Mouse (Mus musculus) frontal cortex, postnatal 10 days (tissue): ENCODE results near the gene Pipox.

Experiments
- DNase-seq, 2 experiments: peaks; one replicate each; pipeline ENCODE4 v3.0.0; 2022; ENCODE audit warnings: low spot score in 2 of 2, mixed read lengths in 1 of 2

Gene Pipox

DNA sequence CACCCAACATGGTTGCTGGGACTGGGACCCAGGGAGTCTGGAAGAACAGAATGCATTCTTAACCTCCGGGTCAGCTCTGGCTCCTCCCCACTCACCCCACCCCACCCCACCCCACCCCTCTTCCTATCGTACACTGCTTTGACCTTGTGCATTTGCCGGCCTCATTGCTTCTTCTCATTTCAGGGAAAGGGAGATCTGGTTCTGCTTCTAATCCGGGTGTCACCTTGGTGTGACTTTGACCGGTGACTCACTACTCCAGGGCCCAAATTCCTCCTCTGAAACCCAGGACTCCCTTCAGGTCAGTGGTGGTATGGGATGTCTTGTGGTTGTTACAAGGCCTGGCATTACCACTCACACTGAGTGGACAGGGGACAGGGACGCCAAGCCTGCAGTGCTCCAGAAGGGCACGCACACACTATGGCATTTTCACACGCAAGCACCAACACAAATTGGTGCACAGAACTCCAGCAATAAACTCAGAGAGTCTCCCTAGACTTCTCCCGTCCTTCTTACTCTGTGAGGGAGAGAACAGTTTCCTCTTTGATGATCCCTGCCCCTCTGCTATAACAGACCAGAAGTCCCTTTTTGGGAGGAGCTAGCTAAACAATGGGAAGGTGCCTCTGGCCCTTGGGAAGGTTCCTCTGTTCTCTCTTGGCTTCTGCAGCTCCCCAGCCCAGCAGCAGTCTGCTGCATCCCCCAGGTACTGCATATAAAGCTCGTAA, 9.2 kb downstream of the Pipox start:
- no peak for DNase-seq

DNA sequence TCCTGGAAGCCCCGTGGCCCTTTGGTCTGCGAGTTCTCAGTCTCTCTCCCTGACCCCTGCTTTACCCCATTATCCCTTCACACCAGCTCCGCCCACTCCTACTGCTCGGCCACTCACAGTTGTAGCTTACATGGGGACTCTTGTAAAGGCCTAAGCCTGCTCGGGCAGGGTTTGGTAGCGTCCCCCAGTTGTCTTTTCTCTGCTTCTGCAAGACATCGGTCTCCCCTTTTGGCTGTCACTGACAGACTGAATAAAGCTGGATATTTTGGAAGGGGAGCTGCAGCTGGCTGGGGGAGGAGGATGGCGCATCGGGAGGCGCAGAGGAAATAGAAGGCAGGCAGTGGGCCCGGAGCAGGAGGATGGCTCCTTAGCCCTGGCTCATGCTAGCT, 17.1 kb downstream of the Pipox start:
- no peak for DNase-seq

DNA sequence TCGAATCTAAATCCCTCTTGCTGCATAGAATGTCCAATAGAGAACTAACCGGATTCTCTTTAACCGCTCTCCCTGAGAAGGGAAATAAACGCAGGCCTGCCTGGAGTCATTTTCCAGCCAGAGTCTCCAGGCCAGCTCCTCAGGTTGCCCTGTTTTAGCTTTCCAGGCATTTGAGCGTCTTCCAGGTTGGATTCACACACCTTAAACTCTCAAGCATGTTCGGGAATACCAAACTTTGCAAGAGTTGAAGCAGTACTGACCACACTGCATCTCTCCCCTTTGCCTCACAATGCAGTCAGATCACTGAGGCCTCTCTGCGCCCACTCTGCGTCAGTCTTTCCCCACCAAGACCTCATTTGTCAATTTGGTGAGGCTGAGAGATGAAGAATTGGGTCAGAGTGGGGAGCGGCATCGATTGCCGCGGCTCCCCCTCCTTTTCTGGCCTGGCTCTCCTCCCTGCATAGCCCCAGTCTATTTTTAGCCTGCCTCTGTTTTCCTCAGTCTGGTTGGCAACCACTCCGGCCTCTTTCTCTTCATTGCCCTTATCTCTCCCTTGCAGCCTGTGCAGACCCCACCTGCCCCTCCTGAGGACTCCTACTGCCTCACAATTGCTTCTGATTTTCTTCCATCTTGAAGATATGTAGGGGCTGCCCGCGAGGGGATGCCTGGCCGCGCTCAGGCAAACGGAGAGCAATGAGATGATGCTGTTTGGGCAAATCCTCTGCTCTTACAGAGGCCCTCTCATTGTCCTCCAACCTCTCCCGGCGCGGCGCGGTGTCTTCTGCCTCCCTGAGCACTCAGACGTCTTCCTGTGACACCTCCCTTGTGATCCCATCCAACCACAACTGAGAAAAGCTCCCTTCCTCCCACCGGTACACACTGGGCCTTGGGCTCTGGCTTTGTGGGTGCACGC, 17.8 kb downstream of the Pipox start:
- no peak for DNase-seq

- DNase-seq = no peak
Measured at GRCm38 (mm10) chr11:77875269-77875668, 18.6 kb downstream of the Pipox start.

DNA sequence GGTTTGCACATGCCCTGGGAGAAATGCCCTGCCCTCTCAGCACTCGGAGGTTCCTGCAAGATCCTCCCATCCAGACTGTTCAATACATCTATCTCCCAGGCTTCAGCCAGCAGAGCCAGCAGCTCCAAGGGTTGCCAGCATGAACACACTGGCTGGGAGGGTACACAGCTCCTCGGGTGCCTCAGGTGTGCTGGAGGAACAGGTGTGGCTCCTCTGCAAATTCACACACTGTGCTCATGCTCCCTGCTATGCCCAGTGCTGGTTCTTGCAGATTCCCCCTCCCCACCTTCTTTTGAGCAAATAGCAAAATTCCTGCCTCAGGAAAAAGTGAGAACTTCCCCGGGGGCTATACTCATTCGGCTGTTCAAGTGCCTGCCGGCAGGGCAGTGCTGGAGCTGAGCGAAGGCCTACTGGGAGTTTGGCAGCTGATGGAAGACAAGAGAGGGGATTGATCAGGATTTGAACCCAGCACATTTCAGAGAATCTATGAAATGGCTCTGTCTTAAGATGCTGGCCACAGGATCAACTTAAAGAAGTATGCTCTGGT, 19.1 kb downstream of the Pipox start:
- no peak for DNase-seq

GRCm38 (mm10) chr11:77873116-77873515, 20.8 kb downstream of the Pipox start:
- DNase-seq = no peak

DNA sequence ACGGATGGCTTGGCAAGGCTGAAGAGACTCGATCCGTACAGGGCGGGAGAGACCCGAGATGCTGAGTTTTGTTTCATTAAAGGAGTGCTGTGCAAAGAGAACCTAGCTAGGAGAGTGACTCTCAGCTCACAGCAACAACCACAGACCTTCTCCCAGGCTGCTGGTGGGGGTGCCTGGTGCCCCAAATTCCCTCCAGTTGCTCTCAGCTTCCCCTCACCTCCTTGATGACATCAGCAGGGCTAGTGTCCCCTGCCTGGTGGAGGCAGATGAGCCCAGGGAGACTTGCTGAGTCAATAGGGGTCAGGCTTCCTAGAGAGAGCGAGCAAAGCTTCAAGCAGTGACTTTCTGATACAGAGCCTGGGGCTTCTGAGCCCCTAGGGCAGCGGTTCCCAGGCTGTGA, 21.2 kb downstream of the Pipox start:
- no peak for DNase-seq

- DNase-seq = no peak
Measured at GRCm38 (mm10) chr11:77872236-77872635, 21.7 kb downstream of the Pipox start.

- peak; percentile 64 to 77 for DNase-seq
Measured at GRCm38 (mm10) chr11:77871436-77871835, 22.5 kb downstream of the Pipox start.

DNA sequence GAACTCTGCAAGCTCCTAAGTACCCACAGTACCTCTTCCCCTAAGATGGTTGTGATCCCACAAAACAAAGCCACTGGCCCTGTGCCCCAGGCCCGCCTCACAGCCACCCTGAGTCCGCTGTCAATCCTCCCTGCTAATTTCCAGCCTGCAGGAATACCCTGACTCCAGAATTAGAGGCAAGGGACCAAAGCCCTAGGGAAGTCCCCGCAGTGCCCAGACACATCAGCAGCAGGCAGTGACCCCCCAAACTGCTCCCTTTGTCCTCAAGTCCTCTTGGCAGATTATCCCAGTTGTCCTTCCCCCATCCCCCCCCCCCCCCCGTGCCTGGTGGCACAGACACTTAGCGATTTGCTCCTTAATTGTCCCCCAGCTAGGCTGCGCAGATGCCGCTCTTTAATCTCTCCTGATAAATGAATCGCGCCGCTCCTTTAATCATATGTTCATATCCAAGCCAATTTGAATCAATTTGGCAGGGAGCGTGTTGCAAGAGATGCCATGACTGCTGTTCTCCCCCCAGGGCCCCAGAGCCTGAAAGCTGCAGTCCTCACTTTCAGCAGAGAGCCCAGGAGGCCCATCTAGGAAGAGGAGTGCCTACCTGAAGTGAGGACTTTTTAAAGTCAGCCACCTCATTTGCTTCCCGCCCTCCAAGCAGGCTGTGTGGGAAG, 26.3 kb downstream of the Pipox start:
- no peak for DNase-seq

DNA sequence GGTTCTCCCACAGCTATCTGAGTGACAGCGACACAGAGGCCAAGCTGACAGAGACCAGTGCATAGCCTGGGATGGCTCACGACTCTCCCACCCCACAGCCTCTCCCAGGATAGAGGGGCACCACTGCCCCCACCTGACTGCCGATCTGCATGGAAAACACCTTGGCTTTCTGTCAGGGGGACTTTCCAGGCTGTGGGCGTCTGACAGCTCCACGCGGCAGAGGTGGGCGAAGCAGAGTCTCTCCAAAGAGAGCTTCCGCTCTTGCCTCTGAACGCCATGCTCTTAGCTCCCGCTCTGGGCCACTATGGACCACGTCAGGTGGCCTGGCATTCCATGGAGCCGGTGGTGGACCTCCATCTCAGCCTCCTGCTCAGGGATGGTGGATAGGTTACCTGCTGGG, 29.1 kb downstream of the Pipox start:
- DNase-seq = no peak

DNA sequence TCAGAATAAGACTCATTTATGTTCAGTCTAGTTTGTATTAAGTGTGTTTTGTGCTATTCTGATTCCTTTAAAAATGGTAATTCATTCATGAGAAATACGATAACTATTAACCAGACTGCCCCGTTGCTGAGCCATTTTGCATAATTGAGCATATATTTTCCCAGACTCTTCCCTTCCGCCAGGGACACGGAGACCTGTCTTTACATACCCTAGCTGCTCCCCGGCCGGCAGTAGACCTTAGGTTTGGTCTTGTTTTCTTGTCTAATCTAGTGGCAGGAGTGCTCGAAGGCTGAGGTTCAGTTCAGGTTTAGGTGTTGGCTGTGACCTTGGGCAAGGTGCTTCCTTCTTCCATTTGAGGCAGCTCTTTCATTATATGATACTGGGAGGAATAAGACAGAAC, 31.0 kb downstream of the Pipox start:
- DNase-seq = no peak

DNA sequence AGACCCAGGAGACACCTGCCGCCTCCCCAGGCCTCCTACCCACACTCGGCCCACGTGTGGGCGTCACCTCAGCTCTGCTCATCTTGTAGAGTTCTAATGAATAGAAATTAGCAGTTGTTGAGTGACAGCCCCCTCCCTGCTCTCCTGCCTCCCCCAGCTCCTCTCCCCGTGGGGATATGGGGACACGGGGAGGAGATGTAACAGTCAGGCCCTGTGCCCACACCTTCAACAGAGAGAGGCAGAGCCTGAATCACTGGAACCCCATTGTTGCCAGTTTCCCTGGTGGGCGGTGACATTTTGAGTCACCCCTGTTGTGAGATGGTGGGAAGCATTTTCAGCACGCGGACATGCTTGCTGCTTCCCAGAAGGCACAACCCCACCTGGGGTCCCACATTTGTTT, 32.9 kb downstream of the Pipox start:
- DNase-seq = no peak

- no peak for DNase-seq
Measured at GRCm38 (mm10) chr11:77858589-77858988, 35.3 kb downstream of the Pipox start.

- no peak for DNase-seq
Measured at GRCm38 (mm10) chr11:77857089-77857488, 36.8 kb downstream of the Pipox start.

- no peak for DNase-seq
Measured at GRCm38 (mm10) chr11:77855396-77855795, 38.5 kb downstream of the Pipox start.

GRCm38 (mm10) chr11:77854641-77855040, 39.3 kb downstream of the Pipox start:
- no peak for DNase-seq

- DNase-seq = no peak
Measured at GRCm38 (mm10) chr11:77852941-77853668, 40.8 kb downstream of the Pipox start.

- DNase-seq = no peak
Measured at GRCm38 (mm10) chr11:77852195-77852594, 41.7 kb downstream of the Pipox start.

- no peak for DNase-seq
Measured at GRCm38 (mm10) chr11:77851483-77852010, 42.3 kb downstream of the Pipox start.
